Mouse (Mus musculus): Measurements from ENCODE around the gene Ppm1n. TPM values are rescaled to one million over a fixed set of nuclear protein-coding genes. Genes with fewer than 3 reads are reported as not detected.

Ppm1n gene
- total and polyA plus RNA-seq, 2 experiments from 2014 or later, result 0.56 TPM; not detected in 1

DNA sequence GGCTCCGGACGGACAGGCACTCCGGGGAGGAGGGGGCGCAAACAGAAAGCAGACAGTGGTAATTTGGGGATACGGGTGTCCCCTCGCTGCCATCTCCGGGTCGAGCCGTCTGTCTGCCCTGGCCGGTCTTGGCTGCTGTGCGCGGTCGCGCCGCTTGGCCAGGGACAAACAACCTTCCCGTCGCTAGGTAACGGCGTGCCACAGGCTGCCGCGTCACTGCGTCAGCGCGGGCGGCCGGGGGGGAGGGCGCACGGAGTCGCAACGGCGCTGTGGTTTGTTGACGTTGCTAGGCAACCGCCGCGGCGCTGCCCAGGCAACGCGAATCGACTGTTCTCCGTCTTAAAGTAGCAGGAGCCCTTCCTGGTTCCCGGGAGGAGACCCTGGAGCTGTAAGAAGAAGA lies 40.0 kb upstream of the Ppm1n start:
- Histone ChIP-seq H3K27ac (ENCODE audit: low read depth) (peak overlapping the region; percentile 43), H3K36me3 (replicated peaks; ENCODE audit: control insufficient read depth, insufficient read depth, low read length) (no peaks in the 10 kb centered on the region), H3K9me3 (replicated peaks; ENCODE audit: control insufficient read depth, low read length) (no peaks in the 10 kb centered on the region), H3K4me2 (ENCODE audit: low read depth, low read length) (peak overlapping the region; percentile 73), H3K4me1 (ENCODE audit: control insufficient read depth, insufficient read depth) (peaks cover 16% of the 10 kb centered on the region; the same call in 1 of the 2 replicates), H3K4me3 (ENCODE audit: low read depth, low read length) (peak overlapping the region; percentile 43), H3K27me3 (ENCODE audit: control insufficient read depth, insufficient read depth, low read length) (no peaks in the 10 kb centered on the region), H3K9ac (replicated peaks; ENCODE audit: low read depth, low read length) (peak overlapping the region; percentile 36)
- DNase-seq (ENCODE audit: low spot score) (peak; percentile 97), ATAC-seq (ENCODE audit: insufficient read depth, low read depth) (peak; percentile 97)
- TF ChIP-seq EP300 (IDR thresholded peaks at IDR 0.05; ENCODE audit: low read depth), result peak; percentile 34; the same call in 1 of the 2 replicates
- no peak for TF ChIP-seq CTCF (IDR thresholded peaks at IDR 0.05; ENCODE audit: low read depth)
- under 1% methylated on average over 41 of the region's 41 CpGs for WGBS

GRCm38 (mm10) chr7:19319458-19319857 lies 39.6 kb upstream of the Ppm1n start:
- Histone ChIP-seq H3K36me3 (replicated peaks; ENCODE audit: control insufficient read depth, insufficient read depth, low read length) (no peaks in the 10 kb centered on the region), H3K27me3 (ENCODE audit: control insufficient read depth, insufficient read depth, low read length) (no peaks in the 10 kb centered on the region), H3K9me3 (replicated peaks; ENCODE audit: control insufficient read depth, low read length) (no peaks in the 10 kb centered on the region), H3K4me2 (ENCODE audit: low read depth, low read length) (peak overlapping the region; percentile 73), H3K4me1 (ENCODE audit: control insufficient read depth, insufficient read depth) (peaks cover 16% of the 10 kb centered on the region; the same call in 1 of the 2 replicates), H3K4me3 (ENCODE audit: low read depth, low read length) (peak overlapping the region; percentile 43), H3K9ac (replicated peaks; ENCODE audit: low read depth, low read length) (peak overlapping the region; percentile 36), H3K27ac (ENCODE audit: low read depth) (peak overlapping the region; percentile 43)
- DNase-seq (ENCODE audit: low spot score) (no peak), ATAC-seq (ENCODE audit: insufficient read depth, low read depth) (peak; percentile 30)
- 16% methylated on average over 9 of the region's 9 CpGs for WGBS
- TF ChIP-seq CTCF (IDR thresholded peaks at IDR 0.05; ENCODE audit: low read depth), result no peak
- no peak for TF ChIP-seq EP300 (IDR thresholded peaks at IDR 0.05; ENCODE audit: low read depth)

GRCm38 (mm10) chr7:19318676-19319075 lies 38.8 kb upstream of the Ppm1n start:
- Histone ChIP-seq H3K4me2 (ENCODE audit: low read depth, low read length) (no peak overlapping the region), H3K27ac (ENCODE audit: low read depth) (no peak overlapping the region), H3K27me3 (ENCODE audit: control insufficient read depth, insufficient read depth, low read length) (no peaks in the 10 kb centered on the region), H3K9me3 (replicated peaks; ENCODE audit: control insufficient read depth, low read length) (no peaks in the 10 kb centered on the region), H3K36me3 (replicated peaks; ENCODE audit: control insufficient read depth, insufficient read depth, low read length) (no peaks in the 10 kb centered on the region), H3K9ac (replicated peaks; ENCODE audit: low read depth, low read length) (no peak overlapping the region), H3K4me1 (ENCODE audit: control insufficient read depth, insufficient read depth) (peaks cover 16% of the 10 kb centered on the region; the same call in 1 of the 2 replicates), H3K4me3 (ENCODE audit: low read depth, low read length) (no peak overlapping the region)
- no peak for DNase-seq (ENCODE audit: low spot score)
- ATAC-seq (ENCODE audit: insufficient read depth, low read depth), result no peak
- WGBS, result 79% methylated on average over 7 of the region's 7 CpGs
- TF ChIP-seq EP300 (IDR thresholded peaks at IDR 0.05; ENCODE audit: low read depth) (no peak), CTCF (IDR thresholded peaks at IDR 0.05; ENCODE audit: low read depth) (no peak)

DNA sequence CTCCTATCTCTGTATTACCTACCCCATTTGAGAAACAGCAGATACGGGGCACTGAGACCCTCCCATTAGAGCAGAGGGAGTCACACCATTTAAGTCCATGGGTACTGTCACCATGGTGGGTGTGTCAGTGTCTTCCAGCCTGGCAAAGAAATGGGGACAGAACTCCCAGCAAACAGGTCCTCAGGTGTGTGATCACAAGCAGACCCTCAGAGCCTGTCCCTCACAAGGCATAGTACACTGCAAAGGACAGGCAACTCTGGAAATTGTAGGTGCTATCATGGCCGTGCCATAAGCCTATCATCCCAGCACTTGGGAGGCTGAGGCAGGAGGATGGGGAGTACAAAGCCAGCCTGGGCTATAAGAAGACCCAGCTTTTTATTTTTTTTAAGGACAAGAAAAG lies 38.3 kb upstream of the Ppm1n start:
- H3K4me3 ChIP-seq (ENCODE audit: low read depth, low read length), result no peak overlapping the region
- ATAC-seq (ENCODE audit: insufficient read depth, low read depth), result no peak
- no peaks in the 10 kb centered on the region for H3K36me3 ChIP-seq (replicated peaks; ENCODE audit: control insufficient read depth, insufficient read depth, low read length)
- 65% methylated on average over 2 of the region's 2 CpGs for WGBS
- H3K9ac ChIP-seq (replicated peaks; ENCODE audit: low read depth, low read length), result no peak overlapping the region
- H3K4me2 ChIP-seq (ENCODE audit: low read depth, low read length), result no peak overlapping the region
- DNase-seq (ENCODE audit: low spot score), result no peak
- no peaks in the 10 kb centered on the region for H3K9me3 ChIP-seq (replicated peaks; ENCODE audit: control insufficient read depth, low read length)
- H3K27me3 ChIP-seq (ENCODE audit: control insufficient read depth, insufficient read depth, low read length), result no peaks in the 10 kb centered on the region
- H3K4me1 ChIP-seq (ENCODE audit: control insufficient read depth, insufficient read depth), result peaks cover 16% of the 10 kb centered on the region; the same call in 1 of the 2 replicates
- H3K27ac ChIP-seq (ENCODE audit: low read depth), result no peak overlapping the region
- TF ChIP-seq CTCF (IDR thresholded peaks at IDR 0.05; ENCODE audit: low read depth) (no peak), EP300 (IDR thresholded peaks at IDR 0.05; ENCODE audit: low read depth) (no peak)

GRCm38 (mm10) chr7:19316451-19317161 lies 36.7 kb upstream of the Ppm1n start:
- no peak overlapping the region for H3K4me2 ChIP-seq (ENCODE audit: low read depth, low read length)
- H3K27ac ChIP-seq (ENCODE audit: low read depth), result peak overlapping the region; percentile 63
- 38% methylated on average over 14 of the region's 14 CpGs for WGBS
- ATAC-seq (ENCODE audit: insufficient read depth, low read depth), result no peak
- peaks cover 16% of the 10 kb centered on the region; the same call in 1 of the 2 replicates for H3K4me1 ChIP-seq (ENCODE audit: control insufficient read depth, insufficient read depth)
- H3K4me3 ChIP-seq (ENCODE audit: low read depth, low read length), result no peak overlapping the region
- no peaks in the 10 kb centered on the region for H3K9me3 ChIP-seq (replicated peaks; ENCODE audit: control insufficient read depth, low read length)
- peak; percentile 22 for DNase-seq (ENCODE audit: low spot score)
- no peak overlapping the region for H3K9ac ChIP-seq (replicated peaks; ENCODE audit: low read depth, low read length)
- no peak for TF ChIP-seq CTCF (IDR thresholded peaks at IDR 0.05; ENCODE audit: low read depth)
- H3K27me3 ChIP-seq (ENCODE audit: control insufficient read depth, insufficient read depth, low read length), result no peaks in the 10 kb centered on the region
- no peaks in the 10 kb centered on the region for H3K36me3 ChIP-seq (replicated peaks; ENCODE audit: control insufficient read depth, insufficient read depth, low read length)
